Mouse (Mus musculus): ENCODE results near the gene Ppef1. TPM values are rescaled to one million over a fixed set of nuclear protein-coding genes. Genes with fewer than 3 reads are reported as not detected.

Gene Ppef1
- polyA plus RNA-seq, 2 experiments = not detected

DNA sequence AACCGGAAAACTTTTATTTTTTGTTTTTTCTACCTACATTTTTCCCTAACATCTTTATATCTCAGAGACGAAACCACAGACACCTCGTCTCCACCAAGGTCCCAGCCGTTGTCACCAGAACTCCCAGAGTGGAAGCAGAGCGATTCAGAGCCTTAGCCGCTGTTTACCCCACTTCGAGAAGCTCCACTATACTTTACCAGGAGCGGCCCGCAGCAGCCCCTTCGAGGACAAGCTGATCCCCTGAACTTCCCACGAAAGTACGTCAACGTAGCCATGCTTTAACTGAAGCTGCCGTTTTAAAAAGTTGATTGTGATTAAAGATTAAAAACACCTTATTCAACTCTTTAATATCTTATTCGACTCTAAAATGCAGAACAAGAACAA is 30.7 kb upstream of the Ppef1 start:
- H3K9ac ChIP-seq (replicated peaks) = peak overlapping the region; percentile 56
- H3K9me3 ChIP-seq (ENCODE audit: control insufficient read depth, low read length) = no peaks in the 10 kb centered on the region
- H3K27me3 ChIP-seq (ENCODE audit: control insufficient read depth, insufficient read depth, low read length) = no peaks in the 10 kb centered on the region
- WGBS (ENCODE audit: insufficient replicate concordance) = 18% methylated on average over 15 of the region's 15 CpGs
- no peak overlapping the region for H3K27ac ChIP-seq
- peak overlapping the region; percentile 61 to 92 for H3K4me3 ChIP-seq (ENCODE audit: insufficient read depth in 1 of 2, low read depth in 2 of 2, low read length in 2 of 2)
- peak; percentile 83 for ATAC-seq (ENCODE audit: insufficient read depth)
- no peaks in the 10 kb centered on the region for H3K4me1 ChIP-seq (replicated peaks; ENCODE audit: control insufficient read depth in 2 of 2, insufficient read depth in 2 of 2, low read length in 1 of 2)
- TF ChIP-seq CTCF (IDR thresholded peaks at IDR 0.05; ENCODE audit: low read depth) (no peak), EP300 (IDR thresholded peaks at IDR 0.05; ENCODE audit: low read depth) (no peak)
- H3K4me2 ChIP-seq (ENCODE audit: low read depth) = peak overlapping the region; percentile 53
- no peaks in the 10 kb centered on the region for H3K36me3 ChIP-seq (replicated peaks; ENCODE audit: control insufficient read depth, insufficient read depth, low read depth)
- DNase-seq (ENCODE audit: low read depth in 3 of 3, low spot score in 3 of 3) = no peak

DNA sequence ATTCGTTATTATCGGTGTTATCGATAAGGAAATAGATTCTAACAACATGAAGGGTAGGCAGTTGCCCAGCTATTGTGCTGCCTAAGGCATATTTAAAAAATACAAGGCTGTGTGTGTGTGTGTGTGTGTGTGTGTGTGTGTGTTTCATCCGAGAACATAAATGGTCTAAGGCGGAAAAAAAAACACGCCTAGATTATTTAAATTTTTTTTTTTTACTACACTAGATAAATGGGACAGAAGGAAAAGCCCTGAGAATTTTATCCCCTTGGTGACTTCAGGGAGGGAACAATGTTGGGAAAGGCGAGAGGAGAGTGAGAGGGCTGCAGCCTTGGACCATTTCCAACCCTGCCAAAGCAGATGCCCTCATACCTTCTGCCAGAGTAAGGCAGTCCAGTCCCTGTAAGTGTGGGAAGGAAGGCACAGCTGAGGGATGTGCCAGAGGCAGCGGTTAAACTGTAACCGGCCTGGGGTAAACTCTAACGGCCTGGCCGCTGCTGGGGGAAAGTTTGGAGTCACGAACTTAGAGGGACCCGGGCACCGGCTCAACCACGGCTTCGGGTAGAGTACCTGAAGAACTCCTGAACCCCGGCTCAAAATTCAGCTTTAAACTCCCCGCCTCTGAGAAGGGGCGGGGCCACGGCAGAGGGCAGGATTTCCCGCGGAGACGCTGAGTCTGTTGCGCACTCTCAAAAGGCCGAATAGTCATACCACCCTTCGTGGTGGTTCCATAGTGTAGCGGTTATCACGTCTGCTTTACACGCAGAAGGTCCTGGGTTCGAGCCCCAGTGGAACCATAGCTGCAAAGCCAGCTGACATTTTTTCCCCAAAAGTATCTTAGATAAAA is 30.0 kb upstream of the Ppef1 start:
- H3K27me3 ChIP-seq (ENCODE audit: control insufficient read depth, insufficient read depth, low read length) = no peaks in the 10 kb centered on the region
- H3K4me3 ChIP-seq (ENCODE audit: insufficient read depth in 1 of 2, low read depth in 2 of 2, low read length in 2 of 2) = peak overlapping the region; percentile 61 to 92
- H3K9me3 ChIP-seq (ENCODE audit: control insufficient read depth, low read length) = no peaks in the 10 kb centered on the region
- DNase-seq (ENCODE audit: low read depth in 3 of 3, low spot score in 3 of 3) (peak; percentile 66 to 71 (median 67)), ATAC-seq (ENCODE audit: insufficient read depth) (peak; percentile 94)
- 26% methylated on average over 30 of the region's 30 CpGs for WGBS (ENCODE audit: insufficient replicate concordance)
- peak overlapping the region; percentile 56 for H3K9ac ChIP-seq (replicated peaks)
- no peaks in the 10 kb centered on the region for H3K4me1 ChIP-seq (replicated peaks; ENCODE audit: control insufficient read depth in 2 of 2, insufficient read depth in 2 of 2, low read length in 1 of 2)
- H3K27ac ChIP-seq = no peak overlapping the region
- H3K4me2 ChIP-seq (ENCODE audit: low read depth) = peak overlapping the region; percentile 53
- no peaks in the 10 kb centered on the region for H3K36me3 ChIP-seq (replicated peaks; ENCODE audit: control insufficient read depth, insufficient read depth, low read depth)
- no peak for TF ChIP-seq CTCF (IDR thresholded peaks at IDR 0.05; ENCODE audit: low read depth)
- no peak for TF ChIP-seq EP300 (IDR thresholded peaks at IDR 0.05; ENCODE audit: low read depth)

DNA sequence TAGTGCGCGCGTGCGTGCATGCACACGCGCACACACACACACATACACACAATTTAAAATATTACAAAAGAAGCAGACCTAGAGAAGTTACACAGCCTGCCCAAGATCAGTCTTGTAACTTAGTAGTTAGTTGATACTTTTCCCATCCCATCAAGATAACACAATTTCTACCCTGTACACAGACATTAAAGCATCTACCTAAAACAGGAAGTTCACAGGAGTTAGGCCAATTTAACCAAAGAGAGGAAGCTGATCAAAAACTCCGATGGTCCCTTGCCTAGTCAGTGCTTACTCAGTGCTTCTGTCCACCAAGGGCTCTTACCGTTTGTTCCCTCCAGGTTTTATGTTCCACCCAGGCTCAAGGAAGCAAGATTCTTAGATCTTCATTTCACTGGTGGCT is 15.2 kb upstream of the Ppef1 start:
- Histone ChIP-seq H3K4me1 (replicated peaks; ENCODE audit: control insufficient read depth in 2 of 2, insufficient read depth in 2 of 2, low read length in 1 of 2) (no peaks in the 10 kb centered on the region), H3K9ac (replicated peaks) (no peak overlapping the region), H3K27me3 (ENCODE audit: control insufficient read depth, insufficient read depth, low read length) (no peaks in the 10 kb centered on the region), H3K4me2 (ENCODE audit: low read depth) (no peak overlapping the region), H3K27ac (no peak overlapping the region), H3K4me3 (ENCODE audit: insufficient read depth in 1 of 2, low read depth in 2 of 2, low read length in 2 of 2) (no peak overlapping the region), H3K36me3 (replicated peaks; ENCODE audit: control insufficient read depth, insufficient read depth, low read depth) (no peaks in the 10 kb centered on the region), H3K9me3 (ENCODE audit: control insufficient read depth, low read length) (no peaks in the 10 kb centered on the region)
- TF ChIP-seq CTCF (IDR thresholded peaks at IDR 0.05; ENCODE audit: low read depth) (no peak), EP300 (IDR thresholded peaks at IDR 0.05; ENCODE audit: low read depth) (no peak)
- ATAC-seq (ENCODE audit: insufficient read depth) (no peak), DNase-seq (ENCODE audit: low read depth in 3 of 3, low spot score in 3 of 3) (no peak)
- 74% methylated on average over 8 of the region's 8 CpGs for WGBS (ENCODE audit: insufficient replicate concordance)

DNA sequence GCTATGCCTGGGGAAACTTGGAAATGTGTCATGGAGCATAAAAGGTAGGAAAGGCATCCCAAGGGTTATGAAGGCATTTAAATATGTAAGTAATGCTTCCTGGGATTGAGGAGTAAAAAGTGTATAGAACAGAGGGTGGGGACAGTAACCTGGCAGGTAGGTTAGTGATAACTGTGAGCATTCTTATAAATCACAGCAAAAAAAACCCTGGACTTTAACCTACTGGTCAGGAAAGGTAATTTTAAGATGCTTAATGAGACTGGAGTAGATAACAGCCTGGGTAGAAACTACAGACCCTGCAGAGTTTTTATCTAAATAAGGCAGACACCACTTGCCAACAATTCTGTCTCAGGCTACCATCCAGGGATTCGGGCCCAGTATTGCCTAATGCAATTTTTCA is 13.1 kb upstream of the Ppef1 start:
- no peak for ATAC-seq (ENCODE audit: insufficient read depth)
- Histone ChIP-seq H3K4me1 (replicated peaks; ENCODE audit: control insufficient read depth in 2 of 2, insufficient read depth in 2 of 2, low read length in 1 of 2) (no peaks in the 10 kb centered on the region), H3K9ac (replicated peaks) (no peak overlapping the region), H3K4me2 (ENCODE audit: low read depth) (no peak overlapping the region), H3K27ac (no peak overlapping the region), H3K9me3 (ENCODE audit: control insufficient read depth, low read length) (no peaks in the 10 kb centered on the region), H3K36me3 (replicated peaks; ENCODE audit: control insufficient read depth, insufficient read depth, low read depth) (no peaks in the 10 kb centered on the region), H3K4me3 (ENCODE audit: insufficient read depth in 1 of 2, low read depth in 2 of 2, low read length in 2 of 2) (no peak overlapping the region), H3K27me3 (ENCODE audit: control insufficient read depth, insufficient read depth, low read length) (no peaks in the 10 kb centered on the region)
- TF ChIP-seq CTCF (IDR thresholded peaks at IDR 0.05; ENCODE audit: low read depth) = no peak
- TF ChIP-seq EP300 (IDR thresholded peaks at IDR 0.05; ENCODE audit: low read depth) = no peak
- WGBS (ENCODE audit: insufficient replicate concordance) = 32% methylated on average over 1 of the region's 1 CpGs
- no peak for DNase-seq (ENCODE audit: low read depth in 3 of 3, low spot score in 3 of 3)

DNA sequence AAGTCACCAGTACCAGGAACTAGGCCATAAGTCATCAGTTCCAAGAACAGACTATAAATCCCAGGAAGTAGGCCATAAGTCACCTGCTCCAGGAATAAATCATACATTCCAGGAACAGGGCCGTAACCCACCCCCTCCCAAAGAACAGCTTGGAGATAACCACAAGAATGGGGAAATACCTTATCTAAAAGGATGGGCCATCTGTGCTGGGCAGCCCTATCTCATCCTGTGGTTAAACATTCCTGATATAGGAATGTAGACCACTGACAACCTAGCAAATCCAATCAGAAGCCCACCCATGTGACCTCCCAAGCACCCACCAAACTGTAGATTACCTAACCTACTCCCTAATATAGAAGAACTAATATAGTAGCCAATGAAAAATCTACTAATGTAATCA is 9.8 kb upstream of the Ppef1 start:
- no peak for ATAC-seq (ENCODE audit: insufficient read depth)
- no peaks in the 10 kb centered on the region for H3K36me3 ChIP-seq (replicated peaks; ENCODE audit: control insufficient read depth, insufficient read depth, low read depth)
- no peaks in the 10 kb centered on the region for H3K9me3 ChIP-seq (ENCODE audit: control insufficient read depth, low read length)
- no peaks in the 10 kb centered on the region for H3K27me3 ChIP-seq (ENCODE audit: control insufficient read depth, insufficient read depth, low read length)
- WGBS (ENCODE audit: insufficient replicate concordance) = 25% methylated on average over 1 of the region's 1 CpGs
- no peak overlapping the region for H3K4me2 ChIP-seq (ENCODE audit: low read depth)
- TF ChIP-seq EP300 (IDR thresholded peaks at IDR 0.05; ENCODE audit: low read depth) = no peak
- TF ChIP-seq CTCF (IDR thresholded peaks at IDR 0.05; ENCODE audit: low read depth) = no peak
- H3K4me1 ChIP-seq (replicated peaks; ENCODE audit: control insufficient read depth in 2 of 2, insufficient read depth in 2 of 2, low read length in 1 of 2) = no peaks in the 10 kb centered on the region
- H3K9ac ChIP-seq (replicated peaks) = no peak overlapping the region
- H3K27ac ChIP-seq = no peak overlapping the region
- no peak overlapping the region for H3K4me3 ChIP-seq (ENCODE audit: insufficient read depth in 1 of 2, low read depth in 2 of 2, low read length in 2 of 2)
- DNase-seq (ENCODE audit: low read depth in 3 of 3, low spot score in 3 of 3) = no peak
